Comparison of ENCODE assay signal across 12 mouse cellular contexts in genomic region chr3:135973243-135973642, GRCm38 (mm10).
"Had no signal": no experiment of that assay in that cellular context is flagged by ENCODE, and none has a peak within 500 bp of the region (broad histone marks: within the 10 kb centered on the region; RNA-seq: fewer than 3 reads in every experiment).

No protein-coding gene starts in this region.

- H3K27me3 ChIP-seq: kidney, embryonic 15.5 days; limb, embryonic 15.5 days; liver, embryonic 12.5 days; midbrain, embryonic 13.5 days had no signal

- DNase-seq: kidney, postnatal 25 days; lung, embryonic 14.5 days; lung, postnatal 10 days; right cerebral cortex, adult 18-20 months; thymus, postnatal 4 days had no signal

- H3K4me3 ChIP-seq: kidney, embryonic 15.5 days; limb, embryonic 15.5 days; liver, embryonic 12.5 days; midbrain, embryonic 13.5 days had no signal

- ATAC-seq: intestine, postnatal 0 days; liver, embryonic 12.5 days; midbrain, embryonic 13.5 days had no signal

- H3K9ac ChIP-seq: kidney, embryonic 15.5 days; limb, embryonic 15.5 days; liver, embryonic 12.5 days; lung, embryonic 14.5 days; midbrain, embryonic 13.5 days had no signal

- H3K4me1 ChIP-seq: limb, embryonic 15.5 days; liver, embryonic 12.5 days; midbrain, embryonic 13.5 days had no signal

- H3K27ac ChIP-seq: kidney, embryonic 15.5 days; limb, embryonic 15.5 days; liver, embryonic 12.5 days; macrophage; midbrain, embryonic 13.5 days; stomach, postnatal 0 days had no signal

- H3K36me3 ChIP-seq: kidney, embryonic 15.5 days; limb, embryonic 15.5 days; liver, embryonic 12.5 days; midbrain, embryonic 13.5 days had no signal
